Mouse (Mus musculus): ENCODE results near the gene Vmn1r195.
"Not testable (repeated sequence)": the region's sequence is repeated elsewhere in the genome, so short reads cannot be mapped to it uniquely, and the experiment has no call there.

Vmn1r195 gene

DNA sequence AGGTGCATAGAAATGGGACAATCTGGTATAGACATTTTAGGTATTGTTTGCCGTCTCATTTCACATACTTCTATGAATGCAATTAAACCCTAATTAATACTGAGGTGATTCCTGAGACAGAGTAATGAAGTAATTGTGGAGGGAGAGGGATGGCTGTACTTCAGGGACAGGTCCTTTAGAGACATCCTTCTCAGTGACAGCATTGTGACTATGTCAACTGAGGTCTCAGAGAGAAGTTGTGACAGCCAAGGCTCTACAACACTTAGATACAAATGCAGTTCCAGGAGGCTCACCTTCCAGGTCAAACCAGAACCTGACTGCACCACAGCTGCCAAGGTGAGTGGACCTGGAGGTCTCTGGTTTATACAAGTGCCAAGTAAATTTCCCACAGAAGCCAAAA lies at the start of gene Vmn1r195:
Gene Vmn1r195 (plus strand): TSS at position 301 of the 400 bp plus-strand sequence.
- not testable (repeated sequence) for DNase-seq (ENCODE audit: low spot score)

GRCm38 (mm10) chr13:22223060-22223459 lies 47.3 kb upstream of the Vmn1r195 start, which contains the start of gene Vmn1r193:
Vmn1r193 (minus strand) TSS chr13:22223160.
- not testable (repeated sequence) for DNase-seq (ENCODE audit: low spot score)

DNA sequence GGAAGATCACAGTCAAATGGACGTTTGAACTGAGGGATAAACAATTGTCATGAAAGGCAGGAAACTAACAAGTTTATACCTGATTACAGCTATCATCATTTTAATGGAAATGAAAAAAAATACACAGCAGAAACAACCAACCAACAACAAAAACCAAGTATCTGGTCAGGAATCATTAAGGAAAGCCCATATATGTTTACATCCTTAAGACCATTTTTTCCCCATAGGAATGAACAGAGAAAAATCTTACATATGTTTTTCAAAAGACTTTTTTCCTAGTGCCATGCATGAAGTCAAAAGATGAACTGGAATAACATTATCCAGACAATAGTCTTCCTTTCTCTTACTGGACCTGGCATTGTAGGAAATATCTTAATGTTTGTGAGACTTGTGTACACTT lies 26.4 kb upstream of the Vmn1r195 start, which contains the start of gene Vmn1r194:
Gene Vmn1r194 (plus strand): TSS at position 301 of the 400 bp plus-strand sequence.
- DNase-seq (ENCODE audit: low spot score): no peak

- peak; percentile 1 for DNase-seq (ENCODE audit: low spot score)
Observed at GRCm38 (mm10) chr13:22271721-22272120, 1.4 kb downstream of the Vmn1r195 start.

GRCm38 (mm10) chr13:22284578-22284977 lies 14.3 kb downstream of the Vmn1r195 start:
- DNase-seq (ENCODE audit: low spot score): peak; percentile 15

DNA sequence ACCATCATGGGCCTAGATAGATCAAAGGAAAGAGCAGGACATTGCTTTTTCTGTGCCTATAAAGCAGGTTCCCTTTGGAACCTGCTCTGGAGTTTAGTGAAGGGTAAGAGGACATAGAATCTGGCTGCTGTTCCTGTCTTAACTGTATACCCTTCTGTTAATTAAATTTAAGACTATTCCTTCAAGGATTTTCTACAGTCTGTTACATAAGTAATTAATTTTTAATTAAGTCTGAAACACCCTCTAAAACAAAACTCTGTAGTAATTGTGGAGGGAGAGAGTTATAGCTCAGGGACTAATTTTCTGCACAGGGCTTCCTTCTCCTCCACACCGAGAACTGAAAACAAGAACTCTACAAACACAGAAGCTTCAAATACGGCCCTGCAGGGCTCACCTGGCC lies 19.3 kb downstream of the Vmn1r195 start, which contains the start of gene Vmn1r196:
Gene Vmn1r196 (plus strand): TSS at position 301 of the 400 bp plus-strand sequence.
- no peak for DNase-seq (ENCODE audit: low spot score)

DNA sequence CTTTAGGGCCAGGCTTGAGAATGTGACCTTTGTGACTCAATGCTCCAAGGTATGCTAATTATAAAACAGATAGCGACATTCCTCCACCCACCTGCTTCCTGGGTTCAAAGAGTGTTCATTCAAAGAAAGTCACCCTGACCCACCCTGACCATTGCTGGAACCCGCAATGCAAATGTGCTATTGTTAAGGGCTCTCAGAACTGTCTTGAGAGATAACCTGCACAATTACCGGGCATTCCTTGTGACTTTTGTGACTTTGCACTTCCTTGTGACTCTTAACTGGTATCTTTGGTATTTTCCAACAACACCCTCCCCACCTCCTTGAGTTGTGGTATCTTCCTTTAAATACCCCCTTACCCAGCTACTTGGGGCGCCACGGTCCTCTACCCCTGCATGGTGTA lies 37.8 kb downstream of the Vmn1r195 start:
- not testable (repeated sequence) for DNase-seq (ENCODE audit: low spot score)

DNA sequence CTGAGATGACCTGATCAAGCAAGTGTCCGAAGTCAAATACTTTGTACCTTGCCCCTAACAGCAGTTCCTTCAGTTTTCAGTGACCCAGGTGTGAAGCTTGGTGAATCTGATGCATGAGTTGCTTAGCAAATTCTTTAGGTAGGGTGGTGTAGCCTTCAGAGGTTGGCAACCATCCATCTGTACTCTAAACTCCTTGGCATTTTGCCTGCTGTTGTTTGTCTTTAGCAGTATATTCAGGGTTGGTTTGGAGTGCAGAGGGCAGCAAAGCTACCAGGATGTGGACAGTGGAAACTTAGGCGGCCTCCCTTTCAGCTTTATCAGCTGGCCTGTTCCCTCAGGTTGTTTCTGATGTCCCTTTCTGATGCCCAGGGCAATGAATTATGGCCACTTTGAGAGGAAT lies 45.0 kb downstream of the Vmn1r195 start:
- DNase-seq (ENCODE audit: low spot score): no peak

- no peak for DNase-seq (ENCODE audit: low spot score)
Observed at GRCm38 (mm10) chr13:22317366-22317765, 47.0 kb downstream of the Vmn1r195 start.

DNA sequence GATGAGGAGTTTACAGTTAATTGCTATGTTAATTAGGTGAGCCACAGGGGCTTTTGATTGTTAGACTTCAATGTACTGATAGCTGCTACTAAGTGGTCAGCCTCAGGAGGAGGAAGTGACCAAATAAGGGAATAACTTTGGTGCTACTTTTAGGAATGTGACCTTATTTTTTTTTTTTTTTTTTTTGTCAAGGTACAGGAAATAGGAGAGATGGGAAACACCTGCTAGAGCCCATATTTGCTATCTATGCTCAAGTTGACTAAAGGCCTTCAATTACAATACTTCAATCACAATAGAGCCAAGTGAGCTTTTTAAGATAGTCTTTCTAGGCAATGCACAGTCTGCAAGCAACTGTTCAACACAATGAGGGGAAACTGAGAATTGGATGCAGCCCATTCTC lies 49.8 kb downstream of the Vmn1r195 start:
- DNase-seq (ENCODE audit: low spot score): no peak

DNA sequence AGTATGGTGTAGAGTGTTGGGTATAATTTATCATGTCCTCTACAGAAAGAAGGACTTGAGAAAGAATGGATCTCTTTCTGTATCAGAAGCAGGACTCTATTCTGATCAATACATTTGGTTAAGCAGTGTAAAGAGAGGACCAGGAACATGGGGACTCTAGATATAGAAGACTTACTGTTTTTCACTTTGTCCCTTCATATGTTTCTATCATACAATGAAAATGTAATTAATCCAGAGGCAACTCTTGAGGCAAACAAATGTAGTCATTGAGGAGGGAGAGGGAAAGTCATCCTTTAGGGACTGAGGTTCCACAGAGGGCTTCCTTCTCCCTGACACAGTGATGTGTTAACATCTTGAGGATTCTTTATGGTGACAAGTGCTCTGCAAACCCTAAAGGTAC lies 54.0 kb downstream of the Vmn1r195 start, which contains the start of gene Vmn1r197:
Gene Vmn1r197 (plus strand): TSS at position 301 of the 400 bp plus-strand sequence.
- no peak for DNase-seq (ENCODE audit: low spot score)

All from embryo, embryonic 10.5 days (tissue).